Mouse (Mus musculus) right cerebral cortex, postnatal 10 days (tissue): ENCODE data around the gene Cmc2.

Experiments
- DNase-seq, 2 experiments: peaks; one replicate each; pipeline ENCODE4 v3.0.0; 2021; ENCODE audit warnings: low spot score in 2 of 2

The Cmc2 gene

DNA sequence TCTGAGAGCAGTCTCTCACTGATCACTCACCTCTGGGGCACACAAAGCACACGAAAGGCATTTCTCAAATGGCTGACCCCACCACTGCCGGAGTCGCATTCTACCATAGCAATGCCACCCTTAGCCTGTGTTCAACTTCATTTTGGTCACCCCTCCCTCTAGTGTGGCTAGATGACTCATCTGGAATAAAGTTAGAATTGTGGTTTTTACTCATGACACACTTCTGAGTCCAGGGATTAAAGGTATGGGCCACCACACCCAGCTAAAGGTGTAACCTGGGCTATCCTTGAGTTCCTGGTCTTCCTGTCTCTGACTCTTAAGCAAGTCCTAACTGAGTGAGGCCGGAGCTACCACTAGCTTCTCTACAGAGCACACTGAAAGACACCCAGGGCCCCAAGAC, 15.4 kb downstream of the Cmc2 start:
- DNase-seq: no peak

DNA sequence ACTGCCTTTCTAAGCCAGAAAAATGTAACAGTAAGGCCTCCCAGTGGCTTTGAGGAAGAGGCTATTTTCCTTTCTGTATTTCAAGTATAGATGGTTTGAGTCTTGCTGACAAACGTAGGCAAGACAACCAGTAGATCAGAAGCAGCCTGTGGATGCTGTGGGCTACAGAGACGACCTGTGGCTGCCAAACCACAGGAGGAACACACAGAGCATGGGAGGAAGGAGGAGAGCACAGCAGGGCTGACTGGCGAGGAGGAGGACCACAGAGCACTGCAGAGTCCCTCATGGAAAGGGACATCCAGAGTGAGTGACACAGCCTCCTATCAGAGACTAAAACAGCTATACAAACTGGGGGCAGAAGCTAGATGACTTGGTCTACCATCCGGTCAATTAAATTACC, 16.0 kb downstream of the Cmc2 start:
- no peak for DNase-seq

DNA sequence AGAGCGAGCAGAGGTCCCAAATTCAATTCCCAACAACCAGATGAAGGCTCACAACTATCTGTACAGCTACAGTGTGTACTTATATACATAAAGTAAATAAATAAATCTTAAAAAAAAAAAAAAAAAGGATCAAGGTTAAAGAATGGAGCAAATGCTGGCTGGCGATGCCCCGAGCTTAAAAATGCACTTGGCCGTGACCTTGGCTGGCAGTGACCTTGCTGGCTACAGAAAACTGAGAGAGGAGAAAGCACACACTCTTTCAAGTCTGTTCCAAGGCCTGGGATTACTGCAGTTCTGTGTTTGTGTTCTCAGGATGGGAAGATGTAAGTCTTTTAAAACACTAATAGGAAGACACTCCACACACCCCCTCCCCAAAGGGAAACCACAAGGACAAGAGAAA, 16.5 kb downstream of the Cmc2 start:
- DNase-seq: no peak

DNA sequence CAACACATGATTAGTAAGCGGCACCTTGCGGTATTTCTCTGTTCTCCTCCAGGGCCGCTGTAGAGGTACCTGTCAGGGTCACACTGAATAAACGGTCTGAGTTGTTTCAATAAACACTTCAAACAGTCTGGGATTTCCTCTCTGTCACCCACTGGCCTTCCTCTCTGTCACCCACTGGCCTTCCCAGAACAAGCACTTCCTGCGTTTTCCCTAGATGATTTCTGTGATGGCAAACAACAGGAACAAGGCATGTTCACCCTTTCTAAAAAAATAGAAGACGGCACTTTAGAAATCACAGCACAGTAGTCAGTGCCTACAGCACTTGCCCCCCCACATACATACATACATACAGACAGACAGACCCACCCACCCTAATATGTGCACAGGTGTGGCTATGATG, 25.7 kb downstream of the Cmc2 start:
- DNase-seq: no peak

DNA sequence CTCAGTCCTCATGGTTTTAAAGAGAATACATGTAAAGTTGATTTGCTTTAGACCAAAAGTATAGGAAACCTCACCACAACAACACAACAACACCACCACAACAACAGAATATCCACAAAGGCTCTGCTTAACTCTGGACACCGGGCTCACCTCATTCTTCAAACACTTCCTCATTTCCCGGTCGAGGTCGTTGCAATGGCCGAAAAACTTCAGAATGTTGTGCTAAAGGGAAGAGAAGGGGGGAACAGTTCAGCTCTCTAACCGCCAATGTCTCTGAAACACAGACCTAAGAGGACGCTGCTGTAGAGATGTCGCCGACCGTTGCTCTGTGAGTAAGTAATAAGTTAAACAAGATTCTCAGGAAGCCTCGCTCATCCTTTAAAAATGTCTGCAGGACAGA, 27.3 kb downstream of the Cmc2 start:
- no peak for DNase-seq

DNA sequence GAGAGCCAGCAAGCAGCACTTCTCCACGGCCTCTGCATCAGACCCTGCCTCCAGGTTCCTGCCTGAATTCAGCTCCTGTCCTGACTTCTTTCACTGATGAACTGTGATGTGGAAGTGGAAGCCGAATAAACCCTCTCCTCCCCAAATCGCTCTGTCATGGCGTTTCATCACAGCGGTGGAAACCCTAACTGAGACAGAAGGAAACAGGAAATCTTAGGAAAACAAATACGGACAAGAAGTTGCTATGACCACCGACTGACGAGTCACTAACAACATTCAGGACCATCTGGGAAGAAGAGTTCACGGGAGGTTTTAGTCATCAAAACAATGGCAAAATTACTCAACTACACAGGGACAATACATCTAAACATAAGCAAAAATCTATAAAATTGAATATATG, 28.6 kb downstream of the Cmc2 start:
- no peak for DNase-seq

DNA sequence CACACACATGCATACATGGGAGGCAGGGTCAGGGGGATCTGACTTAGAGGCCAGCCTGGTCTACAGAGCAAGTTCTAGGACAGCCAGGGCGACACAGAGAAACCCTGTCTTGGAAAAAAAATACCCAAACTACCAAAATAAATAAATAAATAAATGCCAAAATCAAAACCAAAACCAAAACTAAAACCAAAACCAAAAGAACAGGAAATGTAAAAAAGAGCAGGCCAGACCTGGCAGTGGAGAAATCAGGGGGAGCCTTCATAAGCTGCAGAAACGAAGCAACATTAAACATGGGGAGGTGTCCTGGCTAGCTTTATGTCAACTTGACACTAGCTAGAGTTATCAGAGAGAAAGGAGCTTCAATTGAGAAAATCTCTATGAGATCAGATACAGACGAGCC, 29.1 kb downstream of the Cmc2 start:
- no peak for DNase-seq

DNA sequence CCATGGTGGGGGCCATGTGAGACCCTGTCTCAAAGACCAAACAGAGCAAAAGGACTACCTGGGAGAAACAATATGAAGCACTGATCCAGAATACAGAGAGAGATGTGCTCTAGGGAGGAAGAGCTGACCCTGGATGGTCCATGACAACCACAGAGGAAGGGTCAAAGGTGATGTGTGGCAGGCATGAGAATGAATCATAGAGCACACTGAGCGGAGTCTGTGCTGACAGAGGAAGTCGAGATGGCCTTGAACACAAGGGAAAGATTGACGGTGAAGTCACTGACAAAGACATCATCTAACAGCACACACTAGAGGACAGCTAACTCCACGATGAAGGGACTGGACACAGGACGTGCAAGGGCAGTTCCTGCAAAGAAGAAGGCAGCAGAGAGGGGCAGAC, 29.8 kb downstream of the Cmc2 start:
- no peak for DNase-seq

DNA sequence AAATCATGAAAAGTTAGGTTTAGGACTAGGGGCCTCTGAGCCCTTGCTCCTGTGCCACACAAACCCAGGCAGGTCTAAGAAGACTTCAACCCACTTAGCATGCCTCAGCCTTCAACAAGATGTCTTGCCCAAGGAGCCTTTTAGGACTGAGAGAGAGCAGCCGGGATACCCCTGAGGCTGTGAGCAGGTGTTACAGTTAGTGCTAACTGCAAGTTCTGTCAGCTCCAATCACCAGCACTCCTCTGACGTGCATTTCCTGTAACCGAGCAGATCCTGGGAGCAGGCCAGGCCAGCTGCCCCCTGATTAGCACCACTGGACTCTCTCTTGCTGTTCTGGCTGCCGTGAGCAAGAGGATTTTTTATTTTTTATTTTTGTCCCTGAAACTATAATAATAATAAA, 33.4 kb downstream of the Cmc2 start:
- no peak for DNase-seq

DNA sequence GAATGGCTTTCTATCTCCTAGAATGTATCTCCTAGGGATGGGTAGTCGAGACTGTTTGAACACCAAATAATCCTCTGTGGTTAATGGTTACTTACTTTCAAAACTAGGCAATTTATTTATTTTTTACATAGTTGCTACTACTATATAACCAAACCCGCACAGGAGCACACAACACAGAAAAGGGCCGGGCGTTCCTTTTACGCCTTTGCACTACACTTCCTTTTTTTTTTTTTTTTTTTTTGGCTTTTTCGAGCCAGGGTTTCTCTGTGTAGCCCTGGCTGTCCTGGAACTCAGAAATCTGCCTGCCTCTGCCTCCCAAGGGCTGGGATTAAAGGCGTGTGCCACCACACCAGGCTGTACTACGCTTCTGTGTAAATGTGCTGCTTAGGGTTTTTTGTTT, 39.9 kb downstream of the Cmc2 start:
- no peak for DNase-seq

DNA sequence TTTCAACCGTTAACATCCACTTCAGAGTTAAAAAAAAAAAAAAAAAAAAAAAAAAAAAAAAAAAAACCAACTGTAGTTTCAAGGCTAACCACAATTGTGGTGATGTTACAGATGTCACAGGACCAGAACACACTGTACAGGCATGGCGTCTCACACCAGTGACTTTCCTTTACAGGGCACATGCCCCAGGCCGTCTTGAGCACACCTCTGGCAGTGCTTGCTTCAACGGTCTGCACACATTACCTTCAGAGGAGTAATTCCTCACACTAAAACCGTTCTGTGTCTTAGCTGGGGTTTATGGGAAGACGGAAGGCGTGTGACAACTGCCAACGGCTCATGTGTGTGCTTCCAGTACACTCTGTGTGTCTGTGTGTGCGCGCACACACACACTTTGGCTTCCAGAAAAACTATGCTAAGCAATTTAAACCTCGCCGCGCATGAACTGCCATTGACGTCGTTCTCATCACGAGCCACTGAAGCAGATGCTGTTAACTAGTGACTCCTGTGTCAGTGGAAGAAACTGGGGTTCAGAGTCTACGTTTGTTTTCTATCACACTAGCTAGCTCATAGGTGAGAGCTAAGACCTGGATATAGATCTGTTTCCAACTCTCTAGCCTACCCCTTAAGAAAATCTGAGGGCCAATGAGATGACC, 45.3 kb downstream of the Cmc2 start:
- no peak for DNase-seq

DNA sequence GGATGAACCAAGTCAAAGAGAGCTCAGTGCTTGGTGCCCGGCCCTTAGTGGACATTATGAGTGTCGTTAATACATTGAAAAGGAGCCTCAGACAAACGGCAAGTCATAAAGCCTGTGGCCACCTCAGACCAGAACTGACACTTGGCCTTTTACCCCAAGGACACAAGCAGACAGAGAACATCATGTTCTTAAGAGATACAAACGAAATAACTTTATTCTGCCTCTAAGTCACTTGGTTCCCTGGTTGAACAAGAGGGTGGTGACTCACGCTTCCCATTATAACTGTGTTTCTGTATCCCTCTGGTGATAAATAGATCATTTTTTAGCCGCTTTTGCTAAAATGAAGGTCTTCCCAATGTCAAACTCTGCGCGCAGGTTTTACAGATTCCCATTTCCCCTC, 47.3 kb downstream of the Cmc2 start:
- DNase-seq: no peak

DNA sequence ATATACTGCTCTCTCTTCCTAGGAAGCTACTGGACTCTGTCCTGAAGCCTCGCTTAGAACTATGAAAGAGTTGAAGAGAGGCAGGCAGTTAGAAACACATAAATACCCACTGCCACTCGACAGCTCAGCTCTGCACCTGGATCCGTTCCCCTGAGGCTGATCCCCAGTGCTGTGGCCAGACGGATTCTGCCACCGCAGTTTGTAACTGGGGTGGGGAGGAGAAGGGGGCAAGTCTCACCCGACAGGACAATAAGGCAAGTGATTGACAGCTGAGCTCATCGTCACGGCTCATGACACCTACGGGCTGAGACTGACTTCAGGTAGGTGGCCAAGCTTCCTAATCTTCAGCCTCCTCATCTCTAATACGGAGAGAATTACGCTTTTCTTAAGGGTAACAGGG, 47.7 kb downstream of the Cmc2 start:
- no peak for DNase-seq

DNA sequence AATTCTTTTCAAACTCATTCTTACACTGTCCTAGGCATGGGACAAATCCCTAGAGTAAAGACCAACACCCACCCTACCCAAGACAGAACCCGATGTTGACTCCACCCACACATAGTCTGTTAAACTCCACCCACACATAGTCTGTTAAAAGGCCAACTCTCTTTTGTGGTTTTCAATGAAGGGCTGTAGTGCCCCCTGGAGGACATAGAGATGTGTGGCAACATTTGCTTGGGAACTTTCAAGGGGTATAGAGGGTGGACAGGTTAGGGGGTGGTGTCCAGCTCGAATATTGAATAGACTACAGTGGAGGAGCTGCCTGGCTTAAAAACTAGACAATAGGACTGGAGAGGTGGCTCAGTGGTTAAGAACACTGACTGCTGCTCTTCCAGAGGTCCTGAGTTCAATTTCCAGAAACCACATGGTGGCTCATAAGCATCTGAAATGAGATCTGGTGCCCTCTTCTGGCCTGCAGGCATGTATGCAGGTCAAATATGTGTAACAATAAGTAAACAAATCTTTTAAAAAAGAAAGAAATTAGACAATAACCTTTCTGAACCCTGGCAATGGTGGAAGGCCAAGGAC, 48.4 kb downstream of the Cmc2 start:
- DNase-seq: no peak

DNA sequence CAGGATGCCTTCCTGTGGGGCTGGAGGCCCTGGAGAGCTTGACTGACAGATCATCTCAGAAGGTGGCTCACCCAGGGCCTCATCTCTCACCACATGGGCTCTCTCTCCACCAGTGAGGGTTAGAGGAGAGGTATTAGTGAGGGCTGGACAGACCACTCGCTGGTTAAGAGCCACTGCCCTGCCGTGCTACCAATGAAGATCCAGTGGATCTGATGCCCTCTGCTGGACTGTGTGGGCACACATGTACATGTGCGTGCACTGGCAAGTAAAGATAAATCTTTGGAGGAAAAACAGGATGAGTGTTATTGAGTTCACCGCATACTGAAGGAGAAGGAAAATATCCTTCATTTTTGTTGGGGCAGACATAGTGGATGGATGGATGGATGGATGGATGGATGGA, 52.6 kb downstream of the Cmc2 start:
- DNase-seq: peak; percentile 43 to 64

DNA sequence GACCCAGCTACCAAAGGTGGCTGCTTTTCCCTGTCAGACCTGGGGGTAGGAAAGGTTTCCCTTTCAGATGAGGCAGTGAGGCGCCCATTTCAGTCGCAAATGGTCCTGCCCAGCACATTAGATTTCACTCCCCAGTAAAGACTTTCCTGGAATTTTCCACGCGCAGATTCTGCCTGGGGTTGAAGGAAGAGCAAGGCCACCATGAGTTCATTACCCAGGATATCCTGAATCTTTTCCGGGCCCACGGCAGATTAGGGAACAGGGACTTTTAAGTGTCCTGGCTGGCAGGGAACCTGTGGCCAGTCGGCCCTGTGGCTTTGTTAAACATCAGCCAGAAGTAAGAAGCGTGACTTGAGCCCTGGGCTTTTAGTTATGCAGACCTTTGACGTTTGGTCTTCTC, 53.9 kb downstream of the Cmc2 start:
- DNase-seq: no peak

DNA sequence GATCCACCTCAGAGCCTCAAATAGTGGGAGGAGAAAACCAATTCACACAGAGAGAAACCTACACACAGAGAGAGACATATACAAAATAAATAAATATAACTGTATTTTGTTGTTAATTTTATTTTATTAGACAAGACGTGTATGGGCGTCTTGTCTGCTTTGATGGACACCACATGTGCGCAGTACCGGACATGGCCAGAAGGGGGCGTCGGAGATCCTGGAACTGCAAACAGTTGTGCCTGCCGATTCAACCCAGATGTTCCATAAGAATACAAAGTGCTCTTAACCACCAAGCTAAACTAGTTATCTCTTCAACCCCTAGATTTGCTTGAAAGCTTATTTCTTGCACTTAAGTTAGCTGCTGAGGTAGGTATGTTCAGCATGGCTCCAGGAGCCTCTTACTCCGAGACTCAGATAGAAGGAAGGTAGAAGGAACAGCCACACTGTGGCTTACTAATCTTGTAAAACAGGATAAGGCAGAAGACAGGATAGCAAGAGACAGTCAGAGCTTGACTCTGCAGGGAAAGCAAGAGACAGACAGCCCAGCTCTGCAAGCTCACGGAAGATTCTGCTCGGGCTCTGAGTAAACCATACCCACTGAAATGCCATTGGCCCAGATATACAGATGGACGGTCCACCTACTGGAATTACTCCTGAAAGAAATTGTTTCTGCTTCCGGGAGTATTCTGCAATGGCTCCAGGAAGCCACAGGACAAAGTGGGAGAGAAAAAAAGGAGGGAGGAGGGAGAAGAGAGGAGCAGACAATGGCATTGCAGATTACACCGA, 54.9 kb downstream of the Cmc2 start:
- DNase-seq: peak in 1 of 2 experiments; percentile 28

DNA sequence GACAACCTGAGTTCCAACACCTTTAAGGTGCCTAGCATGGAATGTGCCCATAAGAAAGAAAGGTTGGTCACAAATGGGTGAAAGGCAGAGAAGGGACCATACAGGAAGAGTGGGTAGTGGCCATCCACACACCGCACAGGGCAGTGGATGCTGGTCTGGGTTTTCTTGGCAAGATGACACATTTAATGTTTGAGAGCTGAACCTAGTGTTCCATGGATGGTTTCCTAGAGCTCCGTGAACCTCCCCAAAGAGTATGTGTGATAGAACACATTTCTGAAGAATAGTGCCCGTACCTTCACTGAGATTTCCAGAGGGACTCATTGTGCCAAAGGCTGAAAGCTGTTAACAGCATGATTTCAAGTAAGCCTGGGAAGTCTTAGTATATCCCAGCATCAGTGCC, 56.7 kb downstream of the Cmc2 start:
- no peak for DNase-seq

DNA sequence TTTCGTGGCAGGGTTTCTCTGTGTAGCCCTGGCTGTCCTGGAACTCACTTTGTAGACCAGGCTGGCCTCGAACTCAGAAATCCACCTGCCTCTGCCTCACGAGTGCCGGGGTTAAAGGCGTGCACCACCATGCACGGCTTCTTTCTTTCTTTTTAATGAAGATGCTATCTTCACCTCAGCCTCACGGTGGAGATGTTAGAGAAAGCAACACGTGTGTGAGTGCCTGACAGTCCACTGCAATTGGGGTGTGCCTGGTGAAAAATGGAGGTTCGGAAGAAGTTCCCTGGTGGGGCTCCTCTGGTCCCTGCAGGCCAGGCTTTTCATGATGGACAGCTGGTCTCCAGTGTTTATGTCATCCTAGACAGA, 57.2 kb downstream of the Cmc2 start:
- DNase-seq: no peak

DNA sequence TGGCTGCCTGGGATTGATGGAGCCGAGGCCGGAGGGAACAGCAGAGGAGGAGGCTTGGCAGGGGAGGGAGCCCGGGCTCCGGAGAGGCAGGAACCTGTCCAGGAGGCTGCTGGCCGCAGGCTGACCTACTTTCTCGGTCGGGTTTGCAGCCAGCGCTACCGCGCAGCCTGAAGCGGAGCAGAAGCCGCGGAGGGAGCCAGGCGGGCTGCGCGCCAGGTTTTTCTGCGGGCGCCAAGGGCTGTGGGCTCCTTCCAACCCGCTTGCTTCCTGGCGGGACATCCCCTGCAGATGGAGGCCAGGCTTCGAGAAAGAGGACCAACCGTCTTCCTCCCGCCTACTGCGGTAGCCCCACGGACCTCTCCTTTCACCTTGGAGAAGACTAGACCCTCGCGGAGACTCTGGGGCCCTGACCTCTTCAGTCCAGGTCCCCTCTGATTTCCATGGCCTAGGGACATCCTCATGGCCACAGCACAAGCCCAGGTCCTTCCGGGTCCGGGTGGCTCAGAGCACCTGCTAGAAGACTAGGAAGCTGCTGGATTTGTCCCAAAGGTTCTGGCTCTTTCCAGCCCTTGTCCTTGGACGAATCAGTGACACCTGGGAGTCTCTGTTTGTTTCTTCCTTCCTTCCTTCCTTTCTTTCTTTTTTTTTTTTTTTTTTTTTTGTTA, 57.8 kb downstream of the Cmc2 start:
- DNase-seq: peak; percentile 78 to 84

DNA sequence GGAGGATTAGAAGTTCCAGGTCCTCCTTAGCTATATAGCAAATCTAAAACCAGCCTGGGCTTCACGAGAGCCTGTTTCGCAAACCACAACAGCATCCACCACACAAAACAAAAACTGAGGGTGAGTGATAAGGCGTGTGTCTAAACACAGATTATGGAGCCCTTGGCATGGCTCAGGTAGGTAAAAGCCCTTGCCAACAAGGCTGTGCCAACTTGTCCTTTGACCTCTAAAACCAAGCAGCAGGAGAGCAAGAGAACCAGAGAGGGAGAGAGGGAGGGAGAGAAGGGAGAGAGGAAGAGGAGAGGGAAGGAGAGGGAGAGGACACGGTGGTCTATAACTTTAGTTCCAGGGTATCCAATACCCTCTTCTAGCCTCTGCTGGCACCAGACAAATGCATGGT, 59.1 kb downstream of the Cmc2 start:
- no peak for DNase-seq

DNA sequence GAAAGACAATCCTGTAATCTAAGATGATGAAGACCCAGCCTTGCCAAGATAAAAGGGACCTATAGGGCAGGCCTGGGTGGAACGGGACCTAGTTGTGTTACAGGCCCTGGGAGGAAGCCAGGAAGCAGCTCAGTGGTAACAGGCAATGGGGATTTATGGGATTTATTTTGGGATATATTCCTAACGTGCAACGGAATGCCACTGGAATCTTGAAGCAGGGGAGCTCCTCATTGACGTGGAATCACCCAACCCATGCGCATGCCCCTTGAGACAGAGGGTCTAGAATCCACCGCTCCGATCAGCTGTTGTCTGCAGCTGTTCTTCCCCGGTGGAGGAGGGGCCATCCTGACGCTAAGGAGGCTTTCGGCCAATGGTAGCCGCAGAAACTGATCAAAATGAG, 69.2 kb downstream of the Cmc2 start:
- DNase-seq: no peak

DNA sequence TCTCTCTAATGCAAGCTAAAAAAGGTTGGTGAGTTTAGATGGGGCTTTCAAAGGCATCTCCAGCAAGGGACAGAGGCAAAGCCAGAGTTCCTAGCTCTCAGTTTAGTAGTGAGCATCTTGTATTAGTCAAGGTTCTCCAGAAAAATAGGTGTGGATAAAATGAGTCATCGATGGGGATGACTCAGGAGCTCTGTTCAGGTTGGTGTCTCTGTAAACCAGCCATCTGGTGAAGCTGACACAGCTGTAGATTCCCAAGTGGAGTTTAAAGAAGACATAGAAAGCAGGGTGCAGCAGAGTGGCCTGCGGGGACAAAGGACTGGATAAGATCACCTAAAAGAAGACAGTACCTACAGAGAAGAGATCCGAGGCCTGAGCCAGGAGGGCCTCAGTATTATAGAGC, 73.2 kb downstream of the Cmc2 start:
- DNase-seq: no peak
